Mouse (Mus musculus): ENCODE measurements around the gene Prrc2a.

DNA sequence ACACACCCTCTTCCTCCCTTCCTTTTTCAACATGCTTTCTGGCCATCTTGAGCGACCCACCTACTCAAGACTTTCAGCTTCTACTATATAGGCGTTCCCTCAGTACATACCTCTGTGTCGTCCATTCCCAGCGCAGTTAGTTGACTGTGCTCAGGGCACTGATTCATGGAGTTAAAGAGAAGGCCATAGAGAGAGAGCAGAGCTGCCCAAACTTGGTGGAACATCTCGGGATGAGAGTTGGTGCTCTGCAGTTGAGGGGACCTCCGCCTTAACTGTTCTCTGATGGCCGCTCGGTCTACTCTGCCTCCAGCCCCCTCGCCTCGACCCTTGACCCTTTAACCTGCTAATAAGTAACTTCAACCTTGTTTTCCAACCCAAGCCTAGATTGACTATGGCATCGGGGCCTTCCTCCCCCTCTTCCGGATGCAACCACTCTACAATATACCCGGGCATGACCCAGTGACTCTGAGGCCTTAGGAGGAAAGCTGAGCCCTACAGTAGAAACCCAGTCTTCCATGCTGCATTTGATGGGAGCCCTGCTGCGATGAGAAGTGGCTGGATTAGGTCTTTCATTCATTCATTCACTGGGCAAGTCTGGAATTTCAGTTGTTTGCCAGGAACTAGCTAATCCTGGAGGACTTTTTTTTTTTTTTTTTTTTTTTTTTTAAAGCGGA, 33.1 kb downstream of the Prrc2a start, which contains the start of gene Apom:
- TF ChIP-seq POLR2A (IDR thresholded peaks at IDR 0.05; ENCODE audit: borderline replicate concordance, insufficient read depth, low read length) (no peak), CTCF (IDR thresholded peaks at IDR 0.05; ENCODE audit: borderline replicate concordance, insufficient read depth, low read depth, low read length) (no peak)
